Mouse (Mus musculus): ENCODE measurements around the gene Ccl2. TPM values are rescaled to one million over a fixed set of nuclear protein-coding genes. Genes with fewer than 3 reads are reported as not detected.

Gene Ccl2
- total RNA-seq, 1 experiment from 2014 or later: 1.9 TPM

Other genes starting within 250 kb of the Ccl2 start
- gene 5530401A14Rik, start 174.9 kb upstream of the Ccl2 start, total RNA-seq (2021): not detected in 2 replicates
- gene Asic2, start 67.1 kb upstream of the Ccl2 start, total RNA-seq (2021): 1.7 and 2.7 TPM in 2 replicates
- not detected in 2 replicates for gene Gm17268, start 3.0 kb downstream of the Ccl2 start, total RNA-seq (2021)
- gene Ccl7, start 10.1 kb downstream of the Ccl2 start, total RNA-seq (2021): not detected in 2 replicates
- gene Ccl11, start 22.3 kb downstream of the Ccl2 start, total RNA-seq (2021): 5.1 and 7.8 TPM in 2 replicates
- gene Ccl12, start 66.3 kb downstream of the Ccl2 start, total RNA-seq (2021): 1.1 TPM in 1 of 2 replicates, not detected in the other
- gene Ccl8, start 79.6 kb downstream of the Ccl2 start, total RNA-seq (2021): not detected in 2 replicates